Mouse (Mus musculus) natural killer cell, adult 2 months (primary cell): ENCODE results near the gene Gm20878.
"Not testable (repeated sequence)": the region's sequence is repeated elsewhere in the genome, so short reads cannot be mapped to it uniquely, and the experiment has no call there.

Experiments used
- DNase-seq, 2 experiments: peaks; one replicate each; pipeline ENCODE4 v3.0.0; 2022; ENCODE audit warnings: low spot score in 2 of 2

Gene Gm20878

DNA sequence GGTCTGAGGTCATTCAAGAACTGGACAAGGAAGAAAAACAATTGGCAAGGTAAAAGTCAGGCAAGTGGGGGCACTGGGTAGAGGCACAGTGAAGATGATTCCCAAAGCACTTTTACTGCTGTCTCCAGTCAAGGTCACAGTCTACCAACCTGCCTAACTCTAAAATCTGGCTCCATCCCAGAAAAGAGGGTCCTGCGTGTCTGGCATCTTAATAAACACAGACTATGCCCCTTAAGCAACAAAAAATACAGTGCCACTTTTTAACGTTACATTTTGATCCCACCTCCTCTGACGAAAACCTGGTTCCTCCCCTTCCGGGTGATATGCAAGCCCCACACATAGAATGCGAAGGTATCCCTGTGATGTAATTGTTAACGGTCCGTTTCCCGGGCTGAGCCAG lies at the start of gene Gm20878:
Gm20878 (plus strand) TSS at position 301 of the 400 bp plus-strand sequence.
- not testable (repeated sequence) for DNase-seq

DNA sequence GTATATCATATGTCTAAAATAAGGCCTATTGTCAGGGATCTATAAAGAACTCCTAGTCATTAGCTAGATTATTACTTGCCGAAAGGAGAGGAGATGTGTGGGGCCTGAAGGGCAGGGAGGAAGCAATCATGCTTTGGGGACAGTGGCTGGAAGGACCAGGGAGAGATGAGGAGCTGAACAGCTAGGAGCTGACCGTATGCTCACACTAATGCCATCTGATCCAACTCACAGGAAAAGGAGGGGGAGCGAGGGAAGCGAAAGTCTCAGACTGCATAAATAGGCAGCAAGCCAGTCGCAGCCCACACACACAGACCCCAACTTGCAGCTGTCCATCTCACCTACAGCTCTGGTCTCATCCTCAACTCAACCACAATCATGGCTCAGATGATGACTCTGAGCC lies 38.1 kb upstream of the Gm20878 start, which contains the start of gene Gm21541:
Gm21541 (plus strand) TSS at position 301 of the 400 bp plus-strand sequence.
- not testable (repeated sequence) for DNase-seq

GRCm38 (mm10) chr4:41965758-41966157 lies 24.4 kb downstream of the Gm20878 start, which contains the start of gene Fam205a4:
Gene Fam205a4, plus strand, starts transcription at chr4:41966058.
- DNase-seq = not testable (repeated sequence)
